In the genomic region with DNA sequence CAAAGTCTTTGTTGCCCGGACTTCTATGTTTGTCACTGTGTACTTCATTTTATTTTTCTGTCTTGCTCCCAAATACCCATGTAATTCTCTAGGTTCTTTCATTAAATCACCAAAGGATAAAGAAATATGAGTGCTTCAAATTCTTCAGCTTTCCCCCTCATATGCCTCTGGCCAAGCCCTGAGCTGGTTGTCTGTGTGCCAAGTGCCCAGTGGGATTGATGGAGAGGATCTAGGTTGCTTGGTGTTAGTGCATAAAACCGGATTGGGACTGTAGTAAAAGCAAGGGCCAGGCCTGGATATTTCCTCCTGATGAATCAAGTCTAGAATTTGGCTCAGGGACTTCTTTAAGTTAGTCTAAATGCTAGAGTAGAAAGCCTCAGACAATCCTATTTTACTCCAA, we compare ENCODE assay signal across 18 mouse cellular contexts.
"Had no signal": no experiment of that assay in that cellular context is flagged by ENCODE, and none has a peak within 500 bp of the region (broad histone marks: within the 10 kb centered on the region; RNA-seq: fewer than 3 reads in every experiment).

No protein-coding gene starts in this region.

- H3K27me3 ChIP-seq: midbrain, embryonic 12.5 days; neural tube, embryonic 13.5 days; neural tube, embryonic 15.5 days had no signal

- H3K36me3 ChIP-seq: midbrain, embryonic 10.5 days; midbrain, embryonic 12.5 days; neural tube, embryonic 13.5 days; neural tube, embryonic 15.5 days had no signal

- H3K27ac ChIP-seq: midbrain, embryonic 10.5 days; midbrain, embryonic 12.5 days; neural tube, embryonic 13.5 days; neural tube, embryonic 15.5 days had no signal

- H3K4me1 ChIP-seq: midbrain, embryonic 10.5 days had no signal

- H3K9ac ChIP-seq: lung, embryonic 14.5 days; midbrain, embryonic 12.5 days; neural tube, embryonic 13.5 days; neural tube, embryonic 15.5 days had no signal

- DNase-seq: lung, embryonic 14.5 days; lung, postnatal 10 days; lung, postnatal 4 days; midbrain, embryonic 14.5 days; retina, postnatal 1 day; right cerebral cortex, adult 18-20 months; right cerebral cortex, postnatal 25 days; right cerebral cortex, postnatal 4 days; spleen, adult 18-20 months; thymus, adult 18-20 months; thymus, postnatal 14 days; thymus, postnatal 36 days had no signal

- H3K4me2 ChIP-seq: lung, embryonic 14.5 days; midbrain, embryonic 12.5 days; neural tube, embryonic 13.5 days; neural tube, embryonic 15.5 days had no signal

- H3K9me3 ChIP-seq: midbrain, embryonic 10.5 days; midbrain, embryonic 12.5 days; neural tube, embryonic 13.5 days; neural tube, embryonic 15.5 days had no signal

- H3K4me3 ChIP-seq: midbrain, embryonic 10.5 days; midbrain, embryonic 12.5 days; myocyte; neural tube, embryonic 13.5 days; neural tube, embryonic 15.5 days had no signal

- ATAC-seq: midbrain, embryonic 16.5 days had no signal
